Mouse (Mus musculus) neural tube, embryonic 14.5 days (tissue): ENCODE results near the gene Smg8. TPM values are rescaled to one million over a fixed set of nuclear protein-coding genes. Genes with fewer than 3 reads are reported as not detected.

Experiments
- microRNA counts: library from miRNA; unstranded; fragments of <30 nt; microRNA quantifications from one replicate; lab custom pipeline; 2016
- microRNA-seq: library from miRNA; unstranded; fragments of <30 nt; microRNA quantifications from one replicate; pipeline ENCODE4, GENCODE M21; 2016
- polyA plus RNA-seq: library from polyadenylated mRNA; unstranded; fragments of >200 nt; fragmentation: Nextera tagmentation; extraction: Ambion mirVana; gene quantifications from 2 replicates; pipeline ENCODE4 v1.2.1, GENCODE M21; 2014

Smg8 gene
- polyA plus RNA-seq, 1 experiment from 2014 or later: 23.2 TPM

MicroRNA genes within 50 kb of the gene (microRNA counts, 519-probe panel; counts per million panel counts)
- 6,241 counts per million, percentile 90 among the panel's probes with 10 or more counts for microRNA mmu-miR-301a (lab: Ali Mortazavi, UCI)

Small RNAs within 50 kb of the gene (microRNA-seq; reads per million reads assigned to microRNA genes)
- 2,080 reads per million, percentile 83 among the genes with 10 or more reads in this experiment for gene Mir301

Other genes starting within 250 kb of the Smg8 start
- 2.9 and 3.1 TPM in 2 replicates for gene Ypel2, start 93.1 kb downstream of the Smg8 start, polyA plus RNA-seq
- 172 and 179 TPM in 2 replicates for gene Gdpd1, start 12.7 kb downstream of the Smg8 start, polyA plus RNA-seq
- 2.4 and 2.5 TPM in 2 replicates for gene Prr11, start 21.9 kb upstream of the Smg8 start, polyA plus RNA-seq
- gene Ska2, start 22.5 kb upstream of the Smg8 start, polyA plus RNA-seq: 38.2 and 43.0 TPM in 2 replicates
- gene Trim37, start 40.3 kb upstream of the Smg8 start, polyA plus RNA-seq: 102 and 106 TPM in 2 replicates